Mouse (Mus musculus) heart, adult 9 months (tissue): ENCODE data around the gene Limch1.

Experiments
- DNase-seq, 2 experiments: peaks; one replicate each; pipeline ENCODE4 v3.0.0; 2022; ENCODE audit warnings: low spot score in 2 of 2

Gene Limch1

DNA sequence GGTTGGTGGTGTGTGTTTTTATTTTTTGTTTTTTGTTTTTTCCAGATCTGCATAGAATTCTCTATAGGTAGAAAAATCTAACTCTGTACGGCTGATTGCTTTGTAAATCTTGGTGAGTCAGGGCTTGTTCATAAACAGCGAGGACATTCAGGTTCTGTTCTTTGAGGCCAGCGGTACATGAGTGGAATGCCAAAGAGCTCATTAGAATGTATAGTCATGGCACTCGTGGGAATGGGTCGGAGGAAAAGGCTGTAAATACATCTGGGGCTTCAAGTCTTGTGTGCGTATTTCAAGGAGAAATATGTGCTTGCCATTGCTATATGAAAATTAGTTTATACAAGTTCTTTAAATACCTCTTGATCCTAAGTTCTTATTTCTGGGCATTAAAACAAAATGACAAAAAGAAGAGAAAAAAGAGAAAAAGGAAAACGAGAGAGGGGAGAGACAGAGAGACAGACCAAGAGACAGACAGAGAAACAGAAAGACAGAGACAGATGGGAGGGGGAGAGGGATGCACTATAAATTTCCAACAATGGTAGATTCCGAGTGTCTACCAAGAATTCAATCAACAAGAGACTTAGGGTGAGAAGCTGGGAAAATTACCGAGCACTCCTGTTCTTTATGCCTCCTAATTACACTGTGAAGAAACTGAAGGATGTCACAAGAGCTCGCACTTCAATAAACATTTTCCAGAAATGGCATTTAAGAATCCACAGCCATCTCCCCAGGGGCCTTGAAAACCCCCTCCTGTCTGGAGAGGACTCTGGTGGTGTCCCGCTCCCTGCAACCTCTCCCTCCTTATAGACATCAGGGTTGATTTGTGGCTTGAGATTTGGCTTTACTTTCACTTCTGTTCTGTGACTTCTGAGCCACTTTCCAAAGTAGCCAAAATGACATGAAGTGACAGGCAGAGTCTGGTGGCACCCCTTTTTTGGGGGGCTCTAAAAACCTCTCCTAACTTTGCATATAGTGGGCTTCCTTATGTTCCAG lies 173.0 kb downstream of the Limch1 start:
- no peak for DNase-seq

DNA sequence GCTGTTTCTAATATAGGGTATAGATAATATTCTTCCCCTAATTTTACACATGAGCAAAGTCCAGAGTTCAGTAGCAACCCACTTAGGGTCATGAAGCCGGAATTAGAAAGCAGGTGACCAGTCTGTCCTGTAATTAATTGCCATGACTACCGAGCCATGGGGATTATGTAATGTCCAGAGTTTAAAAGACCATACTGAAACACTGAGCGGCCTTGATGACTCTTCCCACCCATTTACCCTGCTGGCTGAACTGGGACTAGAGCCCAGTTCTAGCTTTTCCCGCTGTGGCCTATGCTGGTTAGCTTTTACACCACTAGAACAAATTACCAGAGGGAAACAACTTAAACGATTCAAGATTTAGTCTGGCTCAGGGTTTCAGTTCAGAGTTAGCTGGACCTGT lies 177.0 kb downstream of the Limch1 start:
- DNase-seq, result no peak

DNA sequence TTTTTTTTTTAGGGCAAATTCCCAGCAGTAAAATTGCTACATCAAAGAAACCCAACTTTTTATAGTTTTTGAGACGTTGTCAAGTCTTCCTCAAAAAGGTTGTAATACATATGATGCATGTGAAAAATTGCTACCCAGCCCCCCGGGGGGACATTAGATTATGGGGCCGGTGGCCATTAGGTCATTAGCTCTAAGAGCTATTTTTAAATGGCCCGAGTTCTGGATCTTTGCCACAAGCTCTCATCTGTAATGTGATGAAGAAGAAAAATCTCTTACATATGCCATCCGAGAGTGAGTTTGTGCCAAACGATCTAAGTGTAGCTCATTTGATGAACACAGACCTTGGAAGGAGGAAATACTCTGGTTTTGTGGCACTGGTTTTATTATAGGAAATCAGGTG lies 183.7 kb downstream of the Limch1 start:
- DNase-seq, result no peak

DNA sequence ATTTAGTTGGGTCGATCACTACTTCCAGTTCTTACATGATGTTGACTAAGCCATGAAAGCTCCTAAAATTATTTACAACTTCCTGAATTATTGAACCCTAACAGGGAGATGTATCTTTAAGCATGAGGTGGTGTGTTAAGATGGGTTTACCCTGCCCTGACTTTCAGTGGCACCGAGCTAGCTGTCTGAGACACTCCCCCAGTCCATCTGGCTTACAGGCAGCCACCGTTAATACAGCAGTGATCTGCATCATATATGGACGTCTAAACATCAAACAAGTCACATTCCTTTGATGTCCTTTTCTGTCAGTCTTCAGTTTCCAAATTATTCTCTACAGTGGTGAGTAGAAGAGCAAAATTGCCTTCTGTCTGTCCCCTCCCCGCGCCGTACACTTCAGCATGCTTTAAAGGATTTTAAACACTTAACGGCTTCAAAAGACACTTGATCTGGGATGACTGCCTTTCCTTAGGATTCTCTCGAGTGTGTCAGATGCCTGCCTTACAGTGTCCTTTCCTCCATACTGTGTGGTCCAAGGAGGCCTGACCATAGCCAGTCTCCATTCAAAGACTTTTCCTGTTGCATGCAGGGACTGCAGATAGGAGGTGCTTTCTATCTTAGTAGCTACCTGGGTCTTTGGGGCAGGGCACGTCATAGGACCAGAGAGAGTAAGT lies 187.6 kb downstream of the Limch1 start:
- DNase-seq, result no peak

DNA sequence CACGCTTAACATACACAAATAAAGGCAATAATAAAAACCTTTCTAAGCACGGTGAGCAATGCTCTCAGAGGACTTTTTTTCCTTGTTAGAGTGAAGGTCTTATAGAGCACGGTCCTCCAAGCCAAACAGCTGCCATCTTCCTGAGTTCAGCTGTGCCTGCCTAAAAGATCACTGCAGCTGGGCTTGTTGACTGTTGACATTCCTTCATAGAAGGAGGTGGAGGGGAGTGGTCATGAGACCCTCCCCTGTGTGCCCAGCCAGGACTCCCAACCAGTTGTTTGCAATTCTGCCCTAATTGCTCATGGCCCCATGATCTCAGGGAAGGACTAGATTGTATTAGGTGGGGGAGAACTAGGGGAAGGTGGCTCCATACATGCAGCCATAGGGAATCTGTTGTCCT lies 189.0 kb downstream of the Limch1 start:
- no peak for DNase-seq

DNA sequence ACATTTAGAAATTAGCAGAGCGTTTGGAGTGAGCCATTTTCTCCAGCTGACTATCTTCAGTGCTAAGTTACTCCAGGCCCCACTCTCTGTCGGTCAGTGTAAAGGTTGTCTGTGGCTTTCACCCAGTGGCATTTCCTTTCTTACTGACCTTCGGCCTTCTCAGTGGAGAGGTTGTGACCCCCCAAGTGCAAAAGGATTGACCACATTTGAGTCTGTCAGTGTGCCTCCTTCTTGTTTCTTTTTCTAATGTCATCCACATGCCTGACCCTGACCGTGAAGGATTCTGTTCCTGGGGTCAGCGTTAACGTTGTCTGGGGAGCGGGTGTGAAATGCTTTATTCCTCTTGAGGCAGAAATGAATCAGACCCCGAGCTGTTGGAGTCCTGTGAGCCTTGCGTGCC lies 191.7 kb downstream of the Limch1 start:
- DNase-seq, result no peak

DNA sequence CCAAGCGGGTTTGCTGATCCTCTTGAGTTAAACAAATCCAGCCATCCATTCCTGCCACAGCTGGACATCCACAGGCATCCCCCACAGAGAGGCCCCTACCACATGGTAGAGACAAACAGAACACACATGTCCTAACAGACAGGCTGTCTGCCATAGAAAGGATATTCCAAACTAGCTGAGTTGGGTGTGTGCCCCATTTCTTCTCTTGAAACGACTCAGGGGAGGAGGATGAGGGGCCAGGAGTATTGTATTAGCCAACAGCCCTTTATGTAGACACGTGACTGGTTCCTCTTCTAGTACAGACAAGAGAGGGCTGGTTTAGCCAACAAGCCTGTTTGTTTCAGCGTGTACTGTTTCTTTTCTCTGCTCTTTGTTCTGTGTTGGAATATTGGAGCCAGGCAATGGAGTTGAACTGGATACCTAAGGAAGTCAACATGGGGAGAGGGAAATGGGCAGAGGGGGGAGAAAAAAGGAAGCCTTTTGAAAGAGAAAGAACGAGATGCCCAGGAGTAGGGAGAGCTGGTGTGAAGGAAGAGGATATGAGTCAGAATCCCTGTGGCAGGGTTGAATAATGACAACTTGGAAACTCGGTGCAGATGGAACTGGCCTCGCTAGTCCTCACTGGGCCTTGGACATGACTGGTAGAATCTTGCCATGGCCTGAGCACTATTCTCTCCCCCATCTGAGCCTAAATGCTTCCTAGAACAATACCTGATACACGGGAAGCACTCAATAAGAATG lies 196.3 kb downstream of the Limch1 start:
- DNase-seq, result no peak

DNA sequence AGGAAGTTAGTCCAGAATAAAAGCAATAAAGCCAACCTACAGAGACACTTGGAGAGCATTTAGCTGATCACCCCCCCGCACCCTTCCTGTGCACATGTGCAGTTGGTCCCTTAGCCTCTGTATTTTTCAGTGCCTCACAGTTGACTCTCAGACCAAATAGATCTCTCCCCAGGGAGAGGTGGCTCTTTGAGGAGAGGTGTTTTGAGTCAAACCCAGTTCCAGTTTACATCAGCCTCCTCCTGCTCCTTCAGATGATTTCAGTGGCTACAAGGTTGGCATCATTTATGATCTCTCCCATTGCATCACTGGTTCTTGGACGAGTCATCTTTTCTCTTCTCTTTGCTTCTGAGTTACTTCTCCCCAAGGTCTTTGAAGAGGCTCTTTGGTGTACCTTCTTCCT lies 197.3 kb downstream of the Limch1 start:
- DNase-seq, result no peak

DNA sequence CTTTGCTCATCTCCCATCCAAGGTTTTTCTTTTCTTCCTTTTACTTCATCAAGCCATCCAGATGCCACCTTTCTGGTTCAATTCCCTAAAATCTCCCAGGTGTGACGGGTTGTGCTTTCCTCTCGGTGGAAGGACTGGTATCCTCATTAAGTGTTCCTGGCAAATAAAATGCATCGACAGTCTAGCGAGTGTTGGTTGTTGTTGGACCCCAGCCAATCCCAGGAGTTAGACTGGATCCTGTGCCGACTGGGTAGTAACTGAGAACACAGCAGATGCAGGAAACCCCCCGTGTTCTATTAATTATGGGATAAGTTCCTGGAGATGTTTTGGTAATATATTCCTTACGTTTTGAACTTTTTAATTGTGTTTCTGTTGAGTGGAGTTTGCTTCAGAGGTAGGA lies 197.9 kb downstream of the Limch1 start:
- peak; percentile 29 to 48 for DNase-seq

DNA sequence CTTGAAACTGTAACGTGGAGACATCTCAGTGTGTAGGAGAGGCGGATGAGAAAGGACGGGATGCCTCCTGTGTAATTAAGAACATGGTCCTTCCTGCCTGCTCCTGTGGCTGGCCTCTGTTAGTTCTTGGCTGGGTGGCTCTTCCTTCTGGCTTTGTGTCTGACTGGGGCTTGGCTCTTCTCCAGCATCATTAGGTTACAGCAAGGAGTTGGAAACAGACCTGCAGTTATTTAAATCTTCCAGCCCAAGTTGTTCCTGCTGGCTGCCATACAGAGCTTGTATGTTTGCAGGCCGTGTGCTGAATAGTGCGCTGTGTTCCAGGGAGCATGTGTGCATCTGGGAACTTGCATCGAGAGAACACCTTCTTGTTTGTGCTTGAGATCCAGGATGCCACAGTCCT lies 202.3 kb downstream of the Limch1 start:
- peak; percentile 71 to 73 for DNase-seq

DNA sequence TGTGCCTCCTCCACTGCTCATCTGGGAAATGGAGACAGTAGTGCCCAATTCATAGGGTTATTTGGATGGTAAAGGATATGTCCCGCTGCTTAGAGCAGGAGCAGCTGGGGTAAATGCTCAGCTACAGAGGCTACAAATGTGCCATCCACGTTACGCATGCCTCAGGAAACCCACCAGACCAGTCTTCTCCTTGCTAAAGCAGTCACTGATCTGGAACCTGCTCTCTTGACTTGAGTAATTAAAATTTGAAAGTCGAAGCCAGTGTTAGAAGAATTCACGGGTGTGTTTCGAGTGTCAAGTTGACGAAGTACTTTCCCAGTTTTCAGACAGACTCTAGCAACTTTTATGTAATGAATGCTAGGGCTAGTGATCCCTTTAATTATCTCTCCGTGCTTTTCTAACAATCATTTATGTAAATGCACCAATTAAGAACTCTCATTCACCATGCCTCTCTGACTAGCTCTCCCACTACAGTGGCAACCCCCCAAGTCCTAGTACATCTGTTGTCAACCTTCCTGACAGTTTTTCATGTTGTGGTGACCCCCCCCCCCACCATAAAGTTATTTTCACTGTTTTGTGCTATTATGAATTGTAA lies 203.6 kb downstream of the Limch1 start:
- no peak for DNase-seq

DNA sequence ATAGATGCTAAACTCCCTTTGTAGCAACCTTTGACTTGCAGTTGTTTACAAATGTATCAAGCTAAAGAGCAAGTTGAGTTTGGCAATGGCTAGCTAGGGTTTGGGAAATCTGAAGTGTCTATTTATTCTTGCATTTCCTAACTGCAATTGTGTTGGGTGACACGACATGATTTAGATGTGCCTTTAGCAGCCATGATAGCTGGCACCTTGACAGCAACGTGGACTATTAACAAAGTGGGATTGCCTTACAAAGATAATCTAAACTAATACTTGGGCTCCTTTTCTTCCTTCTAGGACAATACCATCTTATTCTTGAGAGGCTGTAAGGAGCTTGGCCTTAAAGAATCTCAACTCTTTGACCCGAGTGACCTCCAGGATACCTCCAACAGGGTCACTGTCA lies 207.7 kb downstream of the Limch1 start:
- no peak for DNase-seq

DNA sequence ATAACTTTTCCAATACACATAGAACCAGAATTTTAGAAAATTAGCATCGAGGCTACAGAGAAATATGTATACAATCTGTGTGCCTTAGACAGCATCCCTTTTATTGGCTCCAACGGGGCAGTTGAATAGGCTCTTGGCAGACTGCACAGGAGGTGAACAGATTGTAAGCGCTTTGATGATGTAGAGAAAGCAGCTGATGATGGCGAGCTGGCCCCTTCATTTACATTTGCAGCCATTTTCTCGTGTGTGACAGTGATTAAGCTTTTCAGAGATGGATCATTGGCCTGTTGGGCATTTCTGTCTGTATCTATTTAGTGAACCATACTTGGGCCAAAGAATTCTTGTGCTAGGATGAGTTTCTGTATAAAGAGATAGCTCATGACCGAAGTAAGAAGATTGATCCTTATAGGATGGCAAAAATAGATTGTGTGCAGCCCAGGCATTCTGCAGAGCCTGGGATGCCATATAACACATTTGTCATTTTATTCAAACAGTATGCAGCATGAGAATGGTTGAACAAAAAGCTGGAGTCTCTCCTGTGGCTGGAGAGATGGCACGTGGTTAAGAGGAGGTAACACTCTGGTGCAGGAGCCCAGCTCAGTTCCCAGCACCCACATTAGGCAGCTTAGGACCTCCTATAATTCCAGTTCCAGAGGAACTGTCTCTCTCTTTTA lies 208.5 kb downstream of the Limch1 start:
- DNase-seq, result no peak

DNA sequence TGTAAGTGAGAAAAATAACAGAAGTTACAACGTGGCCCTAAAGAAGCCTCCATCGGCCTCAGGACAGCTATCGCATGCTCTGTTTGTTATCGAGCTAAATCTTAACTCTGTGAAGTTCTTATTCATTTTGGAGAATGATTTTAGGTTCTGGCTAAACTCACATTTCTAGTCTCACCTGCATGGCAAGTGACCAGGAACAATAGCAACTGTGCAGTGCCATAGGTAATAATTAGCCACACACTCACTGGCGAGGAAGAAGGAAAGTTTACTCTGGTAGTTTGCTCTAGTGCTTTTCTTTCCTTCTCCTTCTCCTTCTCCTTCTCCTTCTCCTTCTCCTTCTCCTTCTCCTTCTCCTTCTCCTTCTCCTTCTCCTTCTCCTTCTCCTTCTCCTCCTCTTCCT lies 209.6 kb downstream of the Limch1 start:
- DNase-seq, result no peak

DNA sequence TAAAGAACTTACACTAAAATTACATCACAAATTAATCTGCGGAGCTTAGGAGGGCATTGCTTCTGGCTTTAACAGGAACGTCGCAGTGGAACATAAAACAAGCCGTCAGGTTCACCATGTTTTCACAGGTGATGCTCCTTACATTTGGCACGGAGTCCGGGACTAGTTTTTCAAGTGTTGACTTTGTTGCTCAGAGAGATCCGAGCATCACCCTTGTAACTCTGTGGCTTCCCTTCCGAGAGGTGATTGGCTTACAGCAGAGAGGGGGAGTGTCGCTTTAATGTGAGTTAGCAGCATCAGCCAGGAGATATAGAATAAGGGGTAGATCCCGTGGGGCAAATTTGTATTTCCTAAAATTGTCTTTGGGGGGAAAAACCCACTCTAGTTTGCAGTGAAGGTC lies 212.0 kb downstream of the Limch1 start:
- no peak for DNase-seq

DNA sequence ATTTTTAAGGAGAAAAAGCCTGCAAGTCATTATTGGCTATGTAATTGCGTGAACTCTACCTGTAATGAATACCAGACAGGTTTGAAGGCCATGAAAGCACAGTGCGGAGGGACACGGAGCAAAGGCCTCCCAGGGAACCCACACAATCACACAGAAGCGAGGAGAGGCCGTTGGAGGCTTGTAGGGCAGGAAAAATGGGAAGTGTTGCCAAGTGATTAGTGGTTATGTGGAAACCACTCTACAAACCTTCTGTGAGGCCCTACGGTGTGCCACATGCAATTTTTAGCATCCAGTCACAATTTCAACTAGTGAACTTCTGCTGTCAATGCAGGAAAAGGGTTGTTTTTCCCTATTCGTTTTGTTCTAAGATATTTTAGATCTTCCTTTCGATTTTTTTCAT lies 212.5 kb downstream of the Limch1 start:
- peak in 1 of 2 experiments; percentile 8 for DNase-seq

DNA sequence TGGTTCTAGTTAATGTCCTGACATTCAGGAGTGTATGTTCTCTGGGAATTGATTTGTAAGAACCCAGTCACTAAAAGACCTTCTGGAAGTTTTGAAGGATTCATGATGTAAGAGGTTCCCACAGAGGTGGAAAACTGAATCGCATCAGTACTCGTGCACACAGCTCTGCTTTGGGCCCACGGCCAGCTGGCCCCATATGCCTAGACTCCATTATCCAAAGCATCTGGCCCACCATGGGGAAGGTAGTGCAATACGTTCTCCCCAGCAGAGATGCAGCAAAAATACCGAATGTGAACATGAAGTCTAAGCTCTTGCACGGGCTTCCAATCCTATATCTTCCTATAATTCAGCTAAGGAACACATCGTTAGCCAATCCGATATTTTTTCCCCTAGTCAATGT lies 214.3 kb downstream of the Limch1 start:
- no peak for DNase-seq

DNA sequence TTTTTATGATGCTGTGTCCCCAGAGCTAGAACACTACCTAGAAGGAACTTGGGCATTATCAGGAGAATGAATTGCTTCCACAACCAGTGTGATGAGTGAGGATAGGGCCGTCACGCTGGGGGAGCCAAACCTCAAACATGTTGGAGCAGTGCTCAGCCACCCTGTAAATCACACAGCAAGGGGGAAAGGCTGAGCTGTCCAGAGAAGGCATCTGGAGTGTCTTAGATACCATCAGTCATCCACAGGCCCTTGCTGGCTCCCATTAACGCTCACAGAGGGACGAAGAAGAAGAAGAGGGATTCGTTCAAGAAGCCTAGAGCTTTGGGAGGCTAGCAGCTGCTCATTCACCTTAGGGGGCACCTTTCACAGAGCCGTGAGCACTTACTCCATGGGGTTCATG lies 219.8 kb downstream of the Limch1 start:
- no peak for DNase-seq

DNA sequence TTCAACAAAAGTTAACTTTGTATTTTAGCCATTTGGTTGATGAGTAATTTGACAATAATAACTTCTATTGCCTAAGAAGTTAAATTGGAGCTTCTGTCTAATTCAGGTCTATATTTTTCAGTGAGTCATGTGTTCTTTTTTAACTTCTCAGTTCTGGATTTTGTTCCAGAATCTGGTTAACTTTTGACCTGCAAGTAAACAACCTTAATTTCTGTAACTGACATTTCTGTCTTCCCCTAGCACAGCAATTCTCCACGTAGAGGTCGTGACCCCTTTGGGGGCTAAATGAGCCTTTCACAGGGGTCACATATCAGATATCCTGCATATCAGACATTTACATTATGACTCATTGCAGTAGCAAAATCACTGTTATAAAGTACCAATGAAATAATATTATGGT lies 221.5 kb downstream of the Limch1 start:
- no peak for DNase-seq

DNA sequence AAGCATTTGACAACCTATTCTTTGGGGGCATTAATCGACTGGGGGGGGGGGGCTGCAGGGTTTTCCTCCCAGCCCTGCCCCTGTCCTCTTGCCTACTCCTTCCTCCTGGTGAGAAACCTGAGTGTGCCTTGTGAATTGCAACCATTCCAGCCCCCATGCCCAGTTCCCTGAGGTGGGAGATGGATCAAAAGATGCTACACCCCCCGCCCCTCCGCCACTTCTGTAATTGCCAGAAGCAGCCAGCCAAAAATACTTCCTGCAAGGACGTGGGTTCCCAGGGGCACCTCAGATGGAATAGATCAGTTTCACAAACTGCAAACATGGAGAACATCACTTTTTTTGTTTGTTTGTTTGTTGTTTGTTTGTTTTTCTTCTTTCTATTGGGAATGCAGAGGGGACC lies 222.0 kb downstream of the Limch1 start:
- no peak for DNase-seq

DNA sequence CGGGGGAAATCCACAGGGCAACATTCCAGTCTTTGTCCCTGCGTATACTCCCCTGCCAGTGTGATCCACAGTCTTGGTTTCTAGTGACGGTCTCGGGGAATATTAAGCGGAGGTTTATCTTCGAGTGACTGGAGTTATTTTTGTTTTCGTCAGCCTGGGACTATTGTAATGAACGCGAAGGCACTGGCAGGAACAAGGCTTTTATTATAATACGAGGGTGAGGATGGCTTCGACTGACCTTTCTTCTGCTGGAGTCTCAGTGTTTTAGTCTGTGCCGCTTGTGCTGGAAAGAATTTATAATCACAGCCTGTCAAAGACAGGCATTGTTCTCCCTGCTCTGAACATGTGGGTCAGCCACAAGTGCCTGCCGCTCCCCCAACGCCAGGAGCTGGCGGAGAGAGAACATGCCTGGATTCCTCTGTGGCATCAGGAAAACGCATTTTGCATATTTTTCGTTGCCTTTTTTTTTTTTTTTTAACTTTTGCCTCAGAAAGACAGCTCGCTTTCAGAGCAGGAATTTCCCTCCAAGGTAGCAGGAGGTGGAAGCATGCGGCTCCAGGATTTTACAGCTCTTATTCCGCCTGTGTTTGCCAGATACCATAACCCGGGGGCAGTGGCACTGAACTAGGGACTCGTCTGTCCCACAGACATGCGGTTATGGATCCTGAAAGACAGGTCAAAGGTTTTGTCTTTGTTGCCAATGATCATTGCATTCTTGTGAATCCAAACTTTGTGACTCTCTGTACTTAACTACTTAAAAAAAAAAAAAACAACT lies 222.6 kb downstream of the Limch1 start:
- DNase-seq, result peak; percentile 18 to 29
